26 mouse cellular contexts compared by ENCODE assay signal in the genomic region with DNA sequence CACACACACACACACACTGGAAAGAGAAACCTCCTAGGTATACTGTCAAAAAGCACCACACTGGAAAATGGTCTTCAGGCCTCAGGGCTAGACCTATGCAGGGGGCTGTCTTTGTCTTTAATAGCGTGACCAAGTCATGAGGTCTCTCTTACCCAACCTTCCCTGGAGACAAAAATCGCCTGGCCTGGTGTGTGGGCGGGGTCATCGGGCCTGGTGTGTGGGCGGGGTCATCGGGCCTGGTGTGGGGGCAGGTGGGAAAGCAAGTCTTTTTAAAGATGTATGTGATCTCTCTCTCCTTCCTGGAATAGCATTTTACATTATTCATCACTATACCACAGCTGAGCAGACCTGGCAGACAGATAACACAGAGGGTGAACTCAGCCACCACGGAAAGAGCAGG. TPM values are rescaled to one million over a fixed set of nuclear protein-coding genes. Genes with fewer than 3 reads are reported as not detected.
A peak's percentile ranks its signal among the peaks of the same experiment; 100 is the strongest.
DNase-seq lines count a peak whose midpoint lies in the region; ATAC-seq lines count a peak whose summit lies in the region.
"Had no signal": no experiment of that assay in that cellular context is flagged by ENCODE, and none has a peak within 500 bp of the region (broad histone marks: within the 10 kb centered on the region; RNA-seq: fewer than 3 reads in every experiment).

No protein-coding gene starts in this region.

- H3K4me3 ChIP-seq in liver, embryonic 16.5 days (ENCODE audit: low read depth, low read length) = no peak overlapping the region
- H3K4me3 ChIP-seq in liver, embryonic 11.5 days (ENCODE audit: low read depth, low read length) = no peak overlapping the region
- no peak overlapping the region for H3K4me3 ChIP-seq in neural tube, embryonic 15.5 days (replicated peaks)
- H3K4me3 ChIP-seq: embryonic facial prominence, embryonic 12.5 days; erythroblast, embryonic 14.5 days; heart, embryonic 13.5 days; layer of hippocampus, adult 2 months; limb, embryonic 15.5 days; midbrain, embryonic 10.5 days; stomach, embryonic 15.5 days had no signal

- WGBS in liver, embryonic 16.5 days (ENCODE audit: insufficient replicate concordance) = 18% methylated on average over 7 of the region's 7 CpGs
- WGBS in liver, embryonic 11.5 days = 20% methylated on average over 7 of the region's 7 CpGs
- 25% methylated on average over 7 of the region's 7 CpGs for WGBS in neural tube, embryonic 15.5 days

- H3K36me3 ChIP-seq in liver, embryonic 16.5 days (ENCODE audit: control insufficient read depth, insufficient read depth) = no peaks in the 10 kb centered on the region
- H3K36me3 ChIP-seq in liver, embryonic 11.5 days (ENCODE audit: control insufficient read depth, insufficient read depth, low read length) = no peaks in the 10 kb centered on the region
- no peaks in the 10 kb centered on the region for H3K36me3 ChIP-seq in neural tube, embryonic 15.5 days
- H3K36me3 ChIP-seq: embryonic facial prominence, embryonic 12.5 days; heart, embryonic 13.5 days; limb, embryonic 15.5 days; midbrain, embryonic 10.5 days; stomach, embryonic 15.5 days had no signal

- no peak overlapping the region for H3K9ac ChIP-seq in liver, embryonic 16.5 days (ENCODE audit: low read depth, low read length)
- no peak overlapping the region for H3K9ac ChIP-seq in liver, embryonic 11.5 days (ENCODE audit: low read depth, low read length)
- no peak overlapping the region for H3K9ac ChIP-seq in neural tube, embryonic 15.5 days (replicated peaks)
- H3K9ac ChIP-seq: embryonic facial prominence, embryonic 12.5 days; heart, embryonic 13.5 days; limb, embryonic 15.5 days; lung, embryonic 14.5 days; stomach, embryonic 15.5 days had no signal

- H3K27ac ChIP-seq in liver, embryonic 16.5 days (ENCODE audit: low read length) = no peak overlapping the region
- H3K27ac ChIP-seq in liver, embryonic 11.5 days (ENCODE audit: low read depth, low read length) = no peak overlapping the region
- H3K27ac ChIP-seq in neural tube, embryonic 15.5 days (replicated peaks) = no peak overlapping the region
- H3K27ac ChIP-seq: embryonic facial prominence, embryonic 12.5 days; heart, embryonic 13.5 days; kidney, postnatal 0 days; layer of hippocampus, adult 2 months; limb, embryonic 15.5 days; midbrain, embryonic 10.5 days; stomach, embryonic 15.5 days had no signal

- H3K9me3 ChIP-seq in liver, embryonic 16.5 days (replicated peaks; ENCODE audit: control insufficient read depth, low read length) = no peaks in the 10 kb centered on the region
- no peaks in the 10 kb centered on the region for H3K9me3 ChIP-seq in liver, embryonic 11.5 days (ENCODE audit: control insufficient read depth, low read length)
- H3K9me3 ChIP-seq in neural tube, embryonic 15.5 days (replicated peaks) = no peaks in the 10 kb centered on the region
- H3K9me3 ChIP-seq: embryonic facial prominence, embryonic 12.5 days; heart, embryonic 13.5 days; limb, embryonic 15.5 days; midbrain, embryonic 10.5 days; stomach, embryonic 15.5 days had no signal

- no peak overlapping the region for H3K4me2 ChIP-seq in liver, embryonic 16.5 days (ENCODE audit: low read depth, low read length)
- H3K4me2 ChIP-seq in liver, embryonic 11.5 days = no peak overlapping the region
- H3K4me2 ChIP-seq in neural tube, embryonic 15.5 days = no peak overlapping the region
- H3K4me2 ChIP-seq: embryonic facial prominence, embryonic 12.5 days; heart, embryonic 13.5 days; limb, embryonic 15.5 days; lung, embryonic 14.5 days; stomach, embryonic 15.5 days had no signal

- H3K27me3 ChIP-seq in liver, embryonic 16.5 days (ENCODE audit: control insufficient read depth, insufficient read depth, low read depth, low read length) = no peaks in the 10 kb centered on the region
- peaks cover 31% of the 10 kb centered on the region for H3K27me3 ChIP-seq in liver, embryonic 11.5 days (replicated peaks; ENCODE audit: control insufficient read depth, insufficient read depth, low read length)
- peaks cover 26% of the 10 kb centered on the region for H3K27me3 ChIP-seq in neural tube, embryonic 15.5 days (replicated peaks)

- ATAC-seq in liver, embryonic 16.5 days (ENCODE audit: low read depth) = peak; percentile 46
- no peak for ATAC-seq in liver, embryonic 11.5 days (replicated peaks; ENCODE audit: low FRiP score)
- ATAC-seq in neural tube, embryonic 15.5 days (ENCODE audit: low FRiP score) = no peak
- ATAC-seq: forebrain, embryonic 16.5 days; hindbrain, embryonic 16.5 days; intestine, postnatal 0 days had no signal

- peak; percentile 44 for DNase-seq in embryo, embryonic 11 days
- no peak for DNase-seq in embryo, embryonic 10.5 days (ENCODE audit: low spot score)
- DNase-seq in liver, embryonic 11.5 days (ENCODE audit: low spot score) = no peak
- DNase-seq in ZHBTc4 (ENCODE audit: low read depth, low spot score) = peak; percentile 80
- peak; percentile 82 for DNase-seq in yolk sac, embryonic 10.5 days (ENCODE audit: low spot score)
- DNase-seq in ovary, postnatal 36 days (ENCODE audit: low spot score) = no peak
- DNase-seq: cerebellum, adult 8-10 months; layer of hippocampus, postnatal 36 days; lung, embryonic 14.5 days; lung, postnatal 36 days; right cerebral cortex, postnatal 14 days; spleen, adult 18-20 months; thymus, adult 18-20 months had no signal

- peaks cover 6% of the 10 kb centered on the region for H3K4me1 ChIP-seq in liver, embryonic 16.5 days (ENCODE audit: control insufficient read depth, low read depth, low read length)
- H3K4me1 ChIP-seq in liver, embryonic 11.5 days (replicated peaks; ENCODE audit: control insufficient read depth, insufficient read depth, low read length) = peaks cover 4% of the 10 kb centered on the region
- H3K4me1 ChIP-seq in neural tube, embryonic 15.5 days = peaks cover 50% of the 10 kb centered on the region

RNA-seq across cellular contexts. Expression of a gene that starts 25.2 kb away (rescaled TPM):
- polyA plus RNA-seq in liver, embryonic 16.5 days (2015; fragmentation: Nextera tagmentation; extraction: Ambion mirVana) = 3.0 and 3.6 TPM in 2 replicates
- 15.0 and 15.8 TPM in 2 replicates for polyA plus RNA-seq in liver, embryonic 11.5 days (2014; fragmentation: Nextera tagmentation; extraction: Ambion mirVana)
- 20.5 and 24.2 TPM in 2 replicates for polyA plus RNA-seq in neural tube, embryonic 15.5 days (2015; fragmentation: Nextera tagmentation; extraction: Ambion mirVana)

Comparison
In these comparisons a context has a peak if more than half of its experiments do, and no peak if none do; other contexts are left out.
1. DNase-seq: peak in embryo, embryonic 11 days (single experiment), ZHBTc4 (single experiment) and yolk sac, embryonic 10.5 days (single experiment); none in embryo, embryonic 10.5 days (single experiment), liver, embryonic 11.5 days (single experiment) and ovary, postnatal 36 days (single experiment).